Mouse (Mus musculus) olfactory bulb, adult 2 months (tissue): ENCODE measurements around the gene Pram1.

Experiments
- CTCF ChIP-seq: fragments of 200-500 bp; IDR thresholded peaks from 2 replicates; pipeline ENCODE4 v1.5.1; 2012; ENCODE audit warnings: low read depth, mild to moderate bottlenecking, low read length, moderate library complexity; ENCODE audit not compliant: insufficient read depth
- POLR2A ChIP-seq: fragments of 200-500 bp; IDR thresholded peaks from 2 replicates; pipeline ENCODE4 v1.6.1; 2012; ENCODE audit warnings: mild to moderate bottlenecking, low read depth, low read length, moderate library complexity; ENCODE audit not compliant: insufficient read depth

- TF ChIP-seq CTCF: no peak
- peak; percentile 59 for TF ChIP-seq POLR2A
Observed at GRCm38 (mm10) chr17:33628621-33629486, 9.0 kb upstream of the Pram1 start, which contains the start of gene Zfp414.
